Mouse (Mus musculus) MEL (cell line): ENCODE results near the gene Ptar1. TPM values are rescaled to one million over a fixed set of nuclear protein-coding genes. Genes with fewer than 3 reads are reported as not detected.

Source experiments
- DNase-seq: peaks from one replicate; pipeline ENCODE4 v3.0.0; 2011; ENCODE audit warnings: low read depth, low spot score
- H3K27ac ChIP-seq: 2 replicates; pipeline ENCODE4 v1.5.1; 2012; ENCODE audit warnings: low read depth, mild to moderate bottlenecking, control low read depth, low read length, moderate library complexity; ENCODE audit not compliant: control insufficient read depth
- H3K27me3 ChIP-seq, 2 experiments: fragments of 150-350 bp in 1 of 2; sonication (generic) in 1 of 2; 2 replicates each; pipeline ENCODE4 v1.6.1; 2012; ENCODE audit warnings: low read length in 2 of 2, mild to moderate bottlenecking in 2 of 2, improper control_type of control experiment in 1 of 2, moderate library complexity in 1 of 2; ENCODE audit not compliant: insufficient read depth in 2 of 2, control insufficient read depth in 1 of 2
- H3K36me3 ChIP-seq, 2 experiments: 2 replicates each; pipeline ENCODE4 v1.6.1; 2012 to 2014; ENCODE audit warnings: low read length in 2 of 2, improper control_type of control experiment in 1 of 2, inconsistent platforms in 1 of 2, mild to moderate bottlenecking in 1 of 2; ENCODE audit not compliant: insufficient read depth in 2 of 2, control insufficient read depth in 1 of 2
- H3K4me1 ChIP-seq, 2 experiments: fragments of 150-350 bp in 1 of 2; sonication (generic) in 1 of 2; 2 replicates each; pipeline ENCODE4 v1.6.1; 2012; ENCODE audit warnings: low read length in 2 of 2, improper control_type of control experiment in 1 of 2, mild to moderate bottlenecking in 1 of 2; ENCODE audit not compliant: insufficient read depth in 2 of 2, control insufficient read depth in 1 of 2
- H3K4me3 ChIP-seq, 2 experiments: fragments of 150-350 bp in 1 of 2; sonication (generic) in 1 of 2; 2 replicates each; pipeline ENCODE4 v1.5.1; 2012; ENCODE audit warnings: low read depth in 2 of 2, low read length in 2 of 2, mild to moderate bottlenecking in 2 of 2, moderate library complexity in 2 of 2, control low read depth in 1 of 2, improper control_type of control experiment in 1 of 2; ENCODE audit not compliant: control insufficient read depth in 1 of 2, insufficient read depth in 1 of 2
- H3K79me2 ChIP-seq: 2 replicates; pipeline ENCODE4 v1.6.1; 2012; ENCODE audit warnings: mild to moderate bottlenecking, low read length, moderate library complexity; ENCODE audit not compliant: control insufficient read depth, poor library complexity, insufficient read depth
- H3K9ac ChIP-seq: 2 replicates; pipeline ENCODE4 v1.6.1; 2012; ENCODE audit warnings: low read depth, mild to moderate bottlenecking, control low read depth, low read length, moderate library complexity; ENCODE audit not compliant: control insufficient read depth, poor library complexity, severe bottlenecking
- H3K9me3 ChIP-seq: fragments of 150-350 bp; sonication (generic); replicated peaks from 2 replicates; pipeline ENCODE4 v1.6.1; 2012; ENCODE audit warnings: mild to moderate bottlenecking, low read length, improper control_type of control experiment, moderate library complexity; ENCODE audit not compliant: insufficient read depth
- CHD1 ChIP-seq: IDR thresholded peaks from 2 replicates; pipeline ENCODE4 v1.6.1; 2012; ENCODE audit warnings: low read depth, mild to moderate bottlenecking, inconsistent platforms, low read length, improper control_type of control experiment
- CHD2 ChIP-seq: IDR thresholded peaks from 2 replicates; pipeline ENCODE4 v1.6.1; 2011; ENCODE audit warnings: low read length, improper control_type of control experiment
- CTCF ChIP-seq, 3 experiments: IDR thresholded peaks in 2 of 3; conservative IDR thresholded peaks in 1 of 3; 2 replicates each; pipeline ENCODE4 v1.5.1; 2011 to 2012; ENCODE audit warnings: low read length in 3 of 3, low read depth in 2 of 3, mild to moderate bottlenecking in 2 of 3, improper control_type of control experiment in 1 of 3, inconsistent platforms in 1 of 3, mixed read lengths in 1 of 3, moderate library complexity in 1 of 3; ENCODE audit not compliant: control insufficient read depth in 1 of 3, insufficient read depth in 1 of 3, poor library complexity in 1 of 3, severe bottlenecking in 1 of 3
- ELF1 ChIP-seq: IDR thresholded peaks from 2 replicates; pipeline ENCODE4 v1.6.1; 2014; ENCODE audit warnings: low read depth, mild to moderate bottlenecking, inconsistent platforms, low read length, improper control_type of control experiment, moderate library complexity
- EP300 ChIP-seq, 2 experiments: IDR thresholded peaks; 2 replicates each; pipeline ENCODE4 v1.6.1; 2011; ENCODE audit warnings: improper control_type of control experiment in 2 of 2, low read length in 2 of 2, low read depth in 1 of 2, mild to moderate bottlenecking in 1 of 2
- GABPA ChIP-seq: IDR thresholded peaks from 2 replicates; pipeline ENCODE4 v1.6.1; 2012; ENCODE audit warnings: low read depth, mild to moderate bottlenecking, inconsistent platforms, low read length, improper control_type of control experiment, moderate library complexity
- MEF2A ChIP-seq: IDR thresholded peaks from 2 replicates; pipeline ENCODE4 v1.6.1; 2014; ENCODE audit warnings: low read depth, mild to moderate bottlenecking, inconsistent platforms, low read length, improper control_type of control experiment; ENCODE audit not compliant: poor library complexity, insufficient replicate concordance, severe bottlenecking; ENCODE audit errors: extremely low read depth
- MXI1 ChIP-seq: IDR thresholded peaks from 2 replicates; pipeline ENCODE4 v1.6.1; 2011; ENCODE audit warnings: mild to moderate bottlenecking, low read depth, low read length, improper control_type of control experiment
- NRF1 ChIP-seq: IDR thresholded peaks from 2 replicates; pipeline ENCODE4 v1.6.1; 2014; ENCODE audit warnings: low read depth, mild to moderate bottlenecking, inconsistent platforms, low read length, improper control_type of control experiment, moderate library complexity; ENCODE audit not compliant: poor library complexity, insufficient read depth, severe bottlenecking
- POLR2AphosphoS2 ChIP-seq: IDR thresholded peaks from 2 replicates; pipeline ENCODE4 v1.6.1; 2011; ENCODE audit warnings: low read length, improper control_type of control experiment
- RAD21 ChIP-seq: IDR thresholded peaks from 2 replicates; pipeline ENCODE4 v1.6.1; 2011; ENCODE audit warnings: mild to moderate bottlenecking, low read depth, low read length, improper control_type of control experiment
- SIN3A ChIP-seq: IDR thresholded peaks from 2 replicates; pipeline ENCODE4 v1.6.1; 2012; ENCODE audit warnings: low read length, improper control_type of control experiment, inconsistent platforms
- TCF12 ChIP-seq: IDR thresholded peaks from 2 replicates; pipeline ENCODE4 v1.6.1; 2014; ENCODE audit warnings: low read depth, mild to moderate bottlenecking, inconsistent platforms, low read length, improper control_type of control experiment, moderate library complexity
- USF2 ChIP-seq, 2 experiments: IDR thresholded peaks; 2 replicates each; pipeline ENCODE4 v1.6.1; 2011 to 2012; ENCODE audit warnings: improper control_type of control experiment in 2 of 2, low read length in 2 of 2, borderline replicate concordance in 1 of 2, inconsistent platforms in 1 of 2, low read depth in 1 of 2, mild to moderate bottlenecking in 1 of 2; ENCODE audit not compliant: insufficient read depth in 1 of 2
- ZC3H11A ChIP-seq: IDR thresholded peaks from 2 replicates; pipeline ENCODE4 v1.6.1; 2012; ENCODE audit warnings: low read depth, mild to moderate bottlenecking, inconsistent platforms, low read length, improper control_type of control experiment
- ZMIZ1 ChIP-seq: IDR thresholded peaks from 2 replicates; pipeline ENCODE4 v1.6.1; 2012; ENCODE audit warnings: low read depth, mild to moderate bottlenecking, inconsistent platforms, low read length, improper control_type of control experiment, moderate library complexity
- polyA plus RNA-seq, 2 experiments: library from polyadenylated mRNA; stranded (reverse) in 1 of 2; unstranded in 1 of 2; fragments of >175 nt in 1 of 2; fragments of >200 nt in 1 of 2; gene quantifications; 2 replicates each; pipeline versions ENCODE4 v1.2.1 to v1.2.4; 2012; ENCODE audit warnings: low replicate concordance in 2 of 2, low read depth in 1 of 2; ENCODE audit not compliant: insufficient read length in 2 of 2, insufficient read depth in 1 of 2, missing spikeins in 1 of 2
- total RNA-seq: library from RNA; depleted of rRNA; stranded (reverse); fragments of 300-350 nt; gene quantifications from 2 replicates; pipeline ENCODE4 v1.2.3, GENCODE M21; 2012

Ptar1 gene
- total and polyA plus RNA-seq, 3 experiments = 4.9 to 6.9 TPM; not detected in 1

DNA sequence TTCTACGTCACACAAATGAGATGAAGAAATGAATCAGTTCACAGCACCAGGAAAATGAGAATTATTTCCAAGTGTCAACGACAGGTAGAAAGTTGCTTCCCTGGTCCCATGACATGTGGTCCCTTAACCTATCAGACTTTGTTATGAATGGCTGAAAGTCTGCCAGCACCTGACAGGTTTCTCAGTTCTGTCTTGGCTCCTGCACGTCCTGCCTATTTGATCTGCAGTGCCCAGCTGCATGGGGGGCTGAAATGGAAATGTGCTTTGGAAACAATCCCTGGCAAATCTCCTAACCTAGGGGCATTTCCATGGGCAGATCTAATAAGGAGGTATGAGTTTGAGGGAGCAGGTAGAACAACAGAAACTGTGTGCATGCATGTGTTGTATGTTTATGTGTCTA lies 59.3 kb downstream of the Ptar1 start:
- Histone ChIP-seq H3K9me3 (no peaks in the 10 kb centered on the region), H3K36me3 (no peaks in the 10 kb centered on the region), H3K27ac (no peak overlapping the region), H3K27me3 (no peaks in the 10 kb centered on the region), H3K4me3 (no peak overlapping the region), H3K4me1 (no peaks in the 10 kb centered on the region), H3K79me2 (no peaks in the 10 kb centered on the region), H3K9ac (no peak overlapping the region)
- no peak for DNase-seq
- TF ChIP-seq ELF1 (no peak), MEF2A (no peak), NRF1 (no peak), MXI1 (no peak), TCF12 (no peak)

- peak overlapping the region; percentile 17 to 53 for H3K4me3 ChIP-seq
- no peak overlapping the region for H3K27ac ChIP-seq
- H3K36me3 ChIP-seq = peaks cover 0 to 5% of the 10 kb centered on the region in 2 experiments; a peak in 2 of 4 replicates
- no peaks in the 10 kb centered on the region for H3K9me3 ChIP-seq
- H3K9ac ChIP-seq = no peak overlapping the region
- H3K4me1 ChIP-seq = peaks cover 0 to 3% of the 10 kb centered on the region in 2 experiments; a peak in 2 of 4 replicates
- DNase-seq = peak; percentile 27
- peaks cover 3% of the 10 kb centered on the region in 2 experiments; a peak in 2 of 4 replicates for H3K27me3 ChIP-seq
- no peak for TF ChIP-seq USF2 (IDR thresholded peaks at IDR 0.05; ENCODE audit: borderline replicate concordance in 1 of 2, insufficient read depth in 1 of 2, low read depth in 1 of 2, low read length in 2 of 2)
- no peak for TF ChIP-seq GABPA
- no peak for TF ChIP-seq CTCF (IDR thresholded peaks at IDR 0.05 in 2 of 3, conservative IDR thresholded peaks at IDR 0.05 in 1 of 3; ENCODE audit: control insufficient read depth in 1 of 3, insufficient read depth in 1 of 3, low read depth in 2 of 3, low read length in 3 of 3, poor library complexity in 1 of 3, severe bottlenecking in 1 of 3)
- no peak for TF ChIP-seq POLR2AphosphoS2
- TF ChIP-seq CHD1 = no peak
- no peak for TF ChIP-seq ZMIZ1
- no peak for TF ChIP-seq ZC3H11A
- TF ChIP-seq EP300 (IDR thresholded peaks at IDR 0.05; ENCODE audit: low read depth in 1 of 2, low read length in 2 of 2) = no peak
- TF ChIP-seq RAD21 = no peak
- TF ChIP-seq MXI1 = no peak
- no peak for TF ChIP-seq MEF2A
- TF ChIP-seq CHD2 = no peak
- TF ChIP-seq SIN3A = no peak
- no peaks in the 10 kb centered on the region; the same call in 1 of the 2 replicates for H3K79me2 ChIP-seq
Measured at GRCm38 (mm10) chr19:23757011-23757410, 69.8 kb downstream of the Ptar1 start.
